Mouse (Mus musculus) neural tube, embryonic 14.5 days (tissue): ENCODE measurements at regions not wholly inside any gene's neighbourhood (a gene's known extent, or its start where the extent isn't known, plus 50 kb on each side); places are given as distances from the start of the nearest gene placed in this dataset.

ENCODE experiments used
- ATAC-seq: fragments of 200-750 bp; cut with Nextera tagmentation; 2 replicates; pipeline ENCODE4 v1.8.0; 2017; ENCODE audit warnings: low read depth, mild to moderate bottlenecking, moderate TSS enrichment, moderate library complexity
- H3K27ac ChIP-seq: fragments of 300-500 bp; sonication (generic); 2 replicates; pipeline ENCODE4 v1.5.1; 2014; ENCODE audit warnings: low read depth, mild to moderate bottlenecking, control low read depth, low read length, moderate library complexity, mixed read lengths
- H3K27me3 ChIP-seq: fragments of 300-500 bp; sonication (generic); 2 replicates; pipeline ENCODE4 v1.6.1; 2014; ENCODE audit warnings: low read length; ENCODE audit not compliant: control insufficient read depth, insufficient read depth
- H3K36me3 ChIP-seq: fragments of 300-500 bp; sonication (generic); 2 replicates; pipeline ENCODE4 v1.6.1; 2014; ENCODE audit warnings: low read length, mixed read lengths; ENCODE audit not compliant: control insufficient read depth, insufficient read depth
- H3K4me1 ChIP-seq: fragments of 300-500 bp; sonication (generic); 2 replicates; pipeline ENCODE4 v1.6.1; 2014; ENCODE audit warnings: low read length; ENCODE audit not compliant: control insufficient read depth, insufficient read depth
- H3K4me2 ChIP-seq: fragments of 300-500 bp; sonication (generic); 2 replicates; pipeline ENCODE4 v1.6.1; 2014; ENCODE audit warnings: mild to moderate bottlenecking, low read depth, low read length, control low read depth
- H3K4me3 ChIP-seq: fragments of 300-500 bp; sonication (generic); 2 replicates; pipeline ENCODE4 v1.5.1; 2014; ENCODE audit warnings: low read depth, low read length, control low read depth, mixed read lengths
- H3K9ac ChIP-seq: fragments of 300-500 bp; sonication (generic); replicated peaks from 2 replicates; pipeline ENCODE4 v1.6.1; 2014; ENCODE audit warnings: low read depth, mild to moderate bottlenecking, control low read depth, low read length, mixed read lengths
- H3K9me3 ChIP-seq: fragments of 300-500 bp; sonication (generic); 2 replicates; pipeline ENCODE4 v1.6.1; 2016; ENCODE audit warnings: low read length; ENCODE audit not compliant: control insufficient read depth
- WGBS: fragments of 180-500 bp; shearing (Covaris S2); extraction: QIAGEN DNeasy Blood & Tissue Kit; methylation state at CpG from one replicate; pipeline ENCODE4 v1.1.7; 2014; 5-methylcytosine and 5-hydroxymethylcytosine counted together

DNA sequence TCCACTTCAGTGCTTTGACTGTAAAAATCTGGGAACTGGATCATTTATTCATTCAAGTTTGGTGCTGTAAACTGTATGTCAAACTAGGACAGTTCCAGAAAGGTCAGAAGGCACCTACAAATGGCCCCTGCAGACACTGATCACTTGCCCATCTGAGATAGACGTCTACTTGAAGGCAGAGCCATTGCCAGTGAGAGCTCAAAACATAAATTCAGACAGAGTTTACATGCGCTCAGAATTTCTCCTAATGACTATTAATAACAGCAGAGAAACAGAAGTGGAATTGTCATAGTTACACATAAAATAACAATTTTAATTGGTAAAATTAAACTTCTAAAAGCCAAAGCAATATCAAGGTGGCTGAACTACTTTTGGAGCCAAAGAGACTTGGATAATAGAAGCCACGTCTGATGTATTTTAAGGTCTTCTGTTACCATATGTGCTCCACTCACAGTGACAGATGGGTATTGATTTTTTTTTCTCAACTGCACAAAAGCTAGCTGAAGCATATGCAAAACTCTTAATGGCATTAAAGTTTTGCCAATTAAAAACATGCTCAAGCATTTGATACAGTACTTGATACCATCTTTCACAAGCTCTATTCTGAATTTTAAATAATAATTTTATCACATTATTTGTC, 401.8 kb downstream of the Nova1 start:
- no peak for ATAC-seq
- Histone ChIP-seq H3K4me3 (no peak overlapping the region), H3K4me1 (no peaks in the 10 kb centered on the region), H3K27ac (no peak overlapping the region), H3K36me3 (no peaks in the 10 kb centered on the region), H3K27me3 (no peaks in the 10 kb centered on the region), H3K9me3 (no peaks in the 10 kb centered on the region), H3K9ac (no peak overlapping the region), H3K4me2 (no peak overlapping the region)
- WGBS: 57% methylated on average over 3 of the region's 3 CpGs

DNA sequence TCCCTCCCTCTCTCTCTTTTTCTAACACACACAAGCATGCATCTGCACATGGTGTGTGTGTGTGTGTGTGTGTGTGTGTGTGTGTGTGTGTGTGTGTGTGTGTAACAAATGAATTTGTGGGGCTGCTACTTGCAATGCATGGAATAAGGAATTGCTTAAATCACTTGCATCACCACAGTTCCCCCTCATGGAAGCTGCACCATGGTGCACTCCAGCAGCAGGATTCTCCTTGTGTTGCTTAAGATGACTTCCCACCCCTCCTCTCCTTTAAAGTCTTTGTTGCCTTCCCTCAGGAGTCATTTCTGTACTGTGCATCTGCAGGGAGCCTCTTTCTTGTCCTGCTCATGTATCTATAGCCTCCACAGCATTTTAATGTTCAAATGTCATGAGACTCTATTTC, 402.5 kb downstream of the Nova1 start:
- Histone ChIP-seq H3K36me3 (no peaks in the 10 kb centered on the region), H3K4me3 (no peak overlapping the region), H3K27ac (no peak overlapping the region), H3K9ac (no peak overlapping the region), H3K4me1 (no peaks in the 10 kb centered on the region), H3K27me3 (no peaks in the 10 kb centered on the region), H3K9me3 (no peaks in the 10 kb centered on the region), H3K4me2 (no peak overlapping the region)
- ATAC-seq: no peak

DNA sequence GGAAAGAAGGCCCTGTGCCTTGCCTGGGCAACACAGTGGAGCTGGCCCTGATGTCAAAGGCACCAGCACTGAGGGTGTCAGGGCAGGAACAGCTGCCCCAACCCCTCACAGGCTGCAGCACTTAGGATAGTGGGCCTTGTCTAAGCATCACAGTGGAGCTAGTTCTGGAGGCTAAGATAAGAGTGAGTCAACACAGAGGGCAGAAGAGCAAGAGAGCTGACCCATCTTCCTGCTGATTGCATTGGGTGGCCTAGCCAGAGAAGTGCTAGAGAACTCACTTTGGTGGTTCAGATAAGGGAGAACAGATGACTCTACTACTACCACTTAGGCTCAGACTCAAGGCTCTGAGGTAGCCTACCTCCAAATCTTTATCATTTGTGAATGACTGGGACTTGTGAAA, 413.1 kb downstream of the Nova1 start:
- Histone ChIP-seq H3K27me3 (no peaks in the 10 kb centered on the region), H3K4me1 (no peaks in the 10 kb centered on the region), H3K4me3 (no peak overlapping the region), H3K27ac (no peak overlapping the region), H3K9ac (no peak overlapping the region), H3K4me2 (no peak overlapping the region), H3K36me3 (no peaks in the 10 kb centered on the region), H3K9me3 (no peaks in the 10 kb centered on the region)
- no peak for ATAC-seq

DNA sequence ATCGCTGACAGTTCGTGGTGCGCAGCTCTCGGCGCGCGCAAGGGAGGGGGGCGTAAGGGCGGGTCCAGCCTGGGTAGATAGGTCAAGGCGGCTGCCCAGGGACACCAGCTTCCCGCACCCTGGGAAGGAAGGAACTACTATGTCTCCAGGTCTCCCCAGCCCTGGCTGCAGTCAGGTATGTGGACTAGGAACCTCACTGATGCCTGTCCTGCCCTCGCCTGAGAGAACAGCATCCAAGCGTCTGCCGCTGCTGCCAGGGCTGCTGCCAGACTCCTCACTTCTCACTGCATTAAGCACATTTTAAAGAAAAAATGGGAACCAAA, 419.1 kb downstream of the Nova1 start:
- Histone ChIP-seq H3K4me3 (peak overlapping the region; percentile 38), H3K4me2 (peak overlapping the region; percentile 49), H3K27ac (peak overlapping the region; percentile 85), H3K9me3 (no peaks in the 10 kb centered on the region), H3K4me1 (no peaks in the 10 kb centered on the region), H3K9ac (peak overlapping the region; percentile 39), H3K27me3 (no peaks in the 10 kb centered on the region), H3K36me3 (no peaks in the 10 kb centered on the region)
- WGBS: 2% methylated on average over 14 of the region's 14 CpGs
- peak; percentile 88 for ATAC-seq

DNA sequence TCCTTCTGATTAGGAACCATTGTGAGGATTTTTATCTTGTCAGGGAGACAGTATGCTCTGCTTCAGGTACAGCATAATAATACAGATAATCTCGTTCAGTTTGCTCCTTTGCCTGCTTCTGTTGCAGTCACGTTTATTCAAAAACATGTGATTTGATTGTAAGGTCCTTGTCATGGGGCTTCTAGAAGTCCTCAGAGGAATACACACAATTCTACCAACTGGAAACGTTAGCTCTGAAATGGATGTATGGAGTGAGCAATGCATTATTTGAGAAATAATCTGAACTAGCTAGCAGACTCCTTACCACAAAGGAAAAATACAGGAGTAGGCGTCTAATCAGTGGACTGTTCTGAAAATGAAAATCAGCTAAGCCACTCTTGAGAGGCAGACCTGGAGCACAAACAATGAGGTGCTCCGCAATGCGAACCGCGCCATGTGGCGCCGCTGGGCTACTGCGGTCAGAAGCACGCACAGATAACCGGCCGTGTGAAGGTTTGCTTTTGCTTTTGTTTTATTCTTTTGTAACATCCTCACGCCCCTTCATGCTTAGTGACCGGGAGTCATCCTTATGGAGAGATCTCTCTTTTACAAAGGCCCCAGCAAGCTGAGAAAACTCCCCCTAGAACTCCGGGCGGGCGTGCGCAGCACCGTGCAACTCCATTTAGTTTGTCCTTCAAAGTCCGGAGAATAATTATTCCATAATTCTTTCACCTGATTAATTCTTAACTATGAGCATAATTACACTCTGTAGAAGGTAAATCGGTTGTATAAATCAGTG, 419.7 kb downstream of the Nova1 start:
- Histone ChIP-seq H3K4me2 (peak overlapping the region; percentile 49), H3K27ac (peak overlapping the region; percentile 85)
- 4% methylated on average over 23 of the region's 23 CpGs for WGBS

DNA sequence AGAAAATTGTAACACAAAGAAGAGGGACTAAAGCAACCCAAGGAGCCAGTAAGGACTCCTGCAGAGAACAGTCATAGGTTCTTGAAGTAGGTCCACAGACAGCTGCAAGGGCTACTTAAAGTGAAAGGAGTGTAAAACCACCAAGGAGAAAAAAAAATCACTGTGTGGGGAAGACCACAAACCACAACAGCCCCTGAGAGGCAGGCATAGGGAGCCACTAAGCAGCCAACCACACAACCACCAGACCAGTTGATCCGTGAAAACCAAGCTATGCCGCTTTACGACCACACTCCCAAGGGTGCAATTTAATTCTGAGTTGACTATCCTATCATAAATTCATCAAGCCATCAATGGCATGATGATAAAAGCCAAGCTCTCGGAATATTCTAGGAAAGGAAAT, 423.5 kb downstream of the Nova1 start:
- H3K4me2 ChIP-seq: no peak overlapping the region
- WGBS: 23% methylated on average over 4 of the region's 4 CpGs
- no peaks in the 10 kb centered on the region for H3K4me1 ChIP-seq
- no peaks in the 10 kb centered on the region for H3K27me3 ChIP-seq
- H3K4me3 ChIP-seq: no peak overlapping the region
- no peaks in the 10 kb centered on the region for H3K9me3 ChIP-seq
- no peaks in the 10 kb centered on the region for H3K36me3 ChIP-seq
- ATAC-seq: no peak
- H3K9ac ChIP-seq: no peak overlapping the region
- H3K27ac ChIP-seq: no peak overlapping the region

More for the DNA sequence above, 419.7 kb downstream of the Nova1 start:
- no peaks in the 10 kb centered on the region for H3K36me3 ChIP-seq
- H3K9ac ChIP-seq: peak overlapping the region; percentile 39
- H3K27me3 ChIP-seq: no peaks in the 10 kb centered on the region
- no peaks in the 10 kb centered on the region for H3K4me1 ChIP-seq
- peak; percentile 90 for ATAC-seq
- H3K4me3 ChIP-seq: peak overlapping the region; percentile 38
- no peaks in the 10 kb centered on the region for H3K9me3 ChIP-seq

DNA sequence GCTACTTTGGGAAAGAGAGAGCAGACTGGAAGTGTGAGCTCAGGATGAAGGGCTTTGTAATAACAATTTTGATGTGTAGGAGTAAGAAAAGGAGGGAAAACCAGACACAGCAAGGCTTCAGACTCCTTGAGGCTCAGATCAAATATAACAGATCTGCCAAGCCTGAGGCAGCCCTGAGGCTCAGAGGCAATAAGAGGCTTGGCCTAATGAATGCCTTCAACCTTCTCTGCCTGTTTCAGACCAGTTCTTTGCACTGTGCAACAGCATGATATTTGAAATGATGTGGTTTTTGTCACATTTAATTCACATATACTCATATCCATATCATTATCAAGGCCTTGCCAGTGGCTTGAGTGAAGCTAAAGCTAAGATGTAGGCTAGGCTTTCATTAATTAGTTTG, 425.0 kb downstream of the Nova1 start:
- Histone ChIP-seq H3K4me2 (no peak overlapping the region), H3K27me3 (no peaks in the 10 kb centered on the region), H3K27ac (no peak overlapping the region), H3K9ac (no peak overlapping the region), H3K9me3 (no peaks in the 10 kb centered on the region), H3K36me3 (no peaks in the 10 kb centered on the region), H3K4me3 (no peak overlapping the region), H3K4me1 (no peaks in the 10 kb centered on the region)
- no peak for ATAC-seq

DNA sequence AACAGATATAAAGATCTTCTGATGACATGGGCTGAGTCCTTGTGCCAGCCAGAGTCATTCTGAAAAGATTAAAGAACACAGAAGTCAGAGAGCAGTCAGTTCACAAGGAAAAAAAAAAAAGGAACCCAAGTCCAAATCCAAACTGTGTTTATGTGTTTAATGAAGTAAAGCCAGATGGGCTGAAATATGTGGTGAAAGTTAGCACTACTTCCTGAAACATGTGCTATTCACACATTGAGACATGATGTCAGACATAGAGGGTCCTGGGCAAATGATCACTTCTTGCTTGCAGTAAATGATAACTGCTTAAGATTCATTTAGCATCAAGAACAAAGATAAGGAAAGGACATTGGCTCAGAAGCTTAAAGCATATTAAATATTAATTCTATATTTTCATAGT, 439.8 kb downstream of the Nova1 start:
- Histone ChIP-seq H3K4me2 (no peak overlapping the region), H3K27ac (no peak overlapping the region), H3K36me3 (no peaks in the 10 kb centered on the region), H3K9ac (no peak overlapping the region), H3K9me3 (no peaks in the 10 kb centered on the region), H3K27me3 (no peaks in the 10 kb centered on the region), H3K4me1 (no peaks in the 10 kb centered on the region), H3K4me3 (no peak overlapping the region)
- ATAC-seq: no peak

DNA sequence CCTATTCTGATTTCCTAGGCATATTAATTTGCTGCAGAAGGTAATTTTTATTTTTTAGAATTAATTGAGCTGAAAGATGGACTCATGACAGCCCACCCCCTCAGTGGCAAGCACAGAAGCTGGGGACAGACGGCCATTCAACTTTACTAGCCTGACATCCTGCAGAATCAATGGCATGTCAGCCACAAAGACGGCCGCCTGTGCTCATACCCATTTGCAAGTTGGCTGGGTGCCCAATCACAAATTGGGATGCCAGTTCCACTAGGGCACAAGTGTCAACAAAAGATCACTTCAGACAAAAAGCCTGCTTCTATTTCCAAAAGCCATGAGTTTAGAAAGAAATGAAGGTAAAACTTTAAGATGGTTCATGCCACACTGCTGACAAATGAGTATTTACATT, 447.0 kb downstream of the Nova1 start:
- no peaks in the 10 kb centered on the region for H3K36me3 ChIP-seq

More for the DNA sequence above, 447.0 kb downstream of the Nova1 start:
- no peaks in the 10 kb centered on the region for H3K27me3 ChIP-seq
- WGBS: 19% methylated on average over 3 of the region's 3 CpGs
- no peak overlapping the region for H3K4me2 ChIP-seq
- no peaks in the 10 kb centered on the region for H3K9me3 ChIP-seq
- H3K9ac ChIP-seq: no peak overlapping the region
- H3K4me3 ChIP-seq: no peak overlapping the region
- no peaks in the 10 kb centered on the region; the same call in 1 of the 2 replicates for H3K4me1 ChIP-seq
- no peak overlapping the region for H3K27ac ChIP-seq
- ATAC-seq: peak; percentile 89; the same call in 1 of the 2 replicates
